Mouse (Mus musculus) lung, postnatal 36 days (tissue): ENCODE data around the gene Fam129c.

Source experiments
- DNase-seq: peaks from one replicate; pipeline ENCODE4 v3.0.0; 2022; ENCODE audit warnings: mixed read lengths

Gene Fam129c

GRCm38 (mm10) chr8:71575020-71575419 is 22.4 kb upstream of the Fam129c start:
- DNase-seq = no peak

DNA sequence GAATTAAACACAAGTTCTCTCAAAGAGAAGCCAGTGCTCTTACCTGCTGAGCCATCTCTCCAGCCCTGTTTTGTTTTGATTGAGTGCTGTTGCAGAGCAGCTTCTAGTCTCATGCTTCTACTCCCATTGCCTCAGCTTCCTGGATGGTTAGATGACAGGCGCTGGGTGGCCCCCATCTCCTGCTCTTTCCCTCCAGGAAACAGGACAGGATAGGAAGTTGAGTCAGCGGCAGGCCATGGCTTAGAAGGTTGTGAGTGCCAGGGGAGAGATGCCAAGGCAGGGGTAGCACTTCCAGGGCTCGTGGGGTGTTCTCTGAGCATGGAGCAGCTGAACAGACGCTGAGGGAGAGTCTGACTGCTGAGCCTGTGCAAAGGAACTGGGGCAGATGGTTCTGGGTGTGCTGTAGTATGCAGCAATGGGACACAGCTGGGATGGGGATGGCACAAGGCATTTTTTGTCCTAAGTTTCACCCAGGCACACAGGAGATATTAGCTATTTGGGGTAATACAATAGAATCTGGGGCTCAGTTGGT is 19.5 kb upstream of the Fam129c start:
- DNase-seq = no peak

DNA sequence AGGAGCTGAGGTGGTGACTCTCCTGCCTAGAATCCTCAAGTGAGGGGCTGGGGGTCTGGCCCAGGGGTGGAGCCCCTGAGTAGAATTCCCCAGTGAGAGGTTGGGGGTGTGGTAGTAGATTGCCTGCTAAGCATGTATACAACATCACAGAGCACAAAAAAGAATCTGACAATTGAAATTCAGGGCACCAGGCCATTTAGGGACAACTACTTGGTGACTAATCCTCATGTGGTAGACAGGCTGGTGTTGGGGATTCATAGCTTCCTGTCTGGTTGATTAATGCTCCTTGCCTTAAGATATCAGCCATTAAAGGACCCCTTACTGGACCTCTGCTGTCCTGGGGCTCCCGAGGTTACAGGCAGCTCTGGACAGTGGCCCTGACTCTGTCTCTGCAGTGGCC is 18.4 kb upstream of the Fam129c start:
- no peak for DNase-seq

GRCm38 (mm10) chr8:71579476-71579875 is 18.0 kb upstream of the Fam129c start:
- DNase-seq = no peak

- DNase-seq = no peak
Measured at GRCm38 (mm10) chr8:71580201-71580600, 17.2 kb upstream of the Fam129c start.

- DNase-seq = peak; percentile 70
Measured at GRCm38 (mm10) chr8:71586891-71587290, 10.6 kb upstream of the Fam129c start.

DNA sequence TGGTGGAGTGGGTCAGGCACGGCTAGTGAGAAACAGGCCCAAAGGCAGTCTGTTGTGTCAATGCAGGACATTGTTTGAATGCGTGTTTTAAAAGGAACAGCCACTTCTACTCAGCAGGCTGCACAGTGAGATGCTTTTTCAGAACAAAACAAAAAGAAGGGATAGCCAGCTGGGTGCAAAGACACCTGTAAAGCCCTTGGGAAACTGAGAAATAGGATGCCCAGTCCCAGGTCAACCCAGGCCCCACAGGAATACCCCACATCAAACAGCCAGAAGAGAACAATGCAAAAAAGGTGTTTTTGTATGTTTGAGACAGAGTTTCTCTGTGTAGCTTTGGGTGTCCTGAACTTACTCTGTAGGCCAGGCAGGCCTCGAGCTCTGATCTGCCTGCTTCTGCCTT is 8.7 kb upstream of the Fam129c start:
- no peak for DNase-seq

- no peak for DNase-seq
Measured at GRCm38 (mm10) chr8:71591017-71591416, 6.4 kb upstream of the Fam129c start.

DNA sequence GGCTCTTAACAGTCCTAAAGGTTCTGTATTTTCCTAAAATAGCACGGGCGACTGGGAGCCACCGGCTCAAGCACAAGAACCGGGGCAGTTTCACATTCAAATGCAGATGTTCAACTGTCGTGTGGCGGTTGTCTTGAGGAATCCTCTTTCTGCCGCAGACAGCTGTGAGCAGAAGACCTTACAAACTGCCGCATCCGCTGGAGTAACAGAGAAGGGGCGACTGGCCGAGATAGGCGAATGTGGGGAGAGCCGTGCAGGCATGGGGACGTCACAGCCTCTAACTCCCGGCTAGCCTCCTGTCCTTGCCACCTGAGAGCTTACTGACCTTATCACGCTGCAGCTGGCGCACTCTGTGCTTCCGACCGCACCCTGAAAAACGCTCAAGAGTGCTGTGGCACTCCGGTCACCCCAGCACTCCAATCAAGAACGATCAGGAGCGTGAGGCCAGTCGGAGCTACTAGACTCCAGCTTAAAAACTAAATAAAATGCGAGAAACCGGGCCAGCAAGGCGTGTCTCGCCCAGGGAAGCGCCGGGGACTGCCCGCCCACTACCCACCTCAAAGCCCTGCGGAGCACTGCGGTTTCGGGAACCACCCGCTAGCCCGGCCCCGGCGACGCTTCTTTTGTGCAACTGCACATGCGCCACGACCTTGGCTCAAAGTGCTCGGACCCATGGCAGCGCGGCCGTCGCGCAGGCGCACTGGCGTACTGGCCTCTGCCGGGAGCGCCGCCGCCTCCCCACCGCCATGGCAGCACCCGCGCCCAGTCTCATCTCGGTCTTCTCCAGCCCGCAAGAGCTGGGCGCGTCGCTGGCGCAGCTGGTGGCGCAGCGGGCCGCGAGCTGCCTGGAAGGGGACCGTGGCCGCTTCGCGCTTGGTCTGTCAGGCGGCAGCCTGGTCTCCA is 5.7 kb upstream of the Fam129c start, which contains the start of gene Pgls:
Pgls (plus strand) TSS at position 706 of the 903 bp plus-strand sequence.
- DNase-seq = peak; percentile 96

DNA sequence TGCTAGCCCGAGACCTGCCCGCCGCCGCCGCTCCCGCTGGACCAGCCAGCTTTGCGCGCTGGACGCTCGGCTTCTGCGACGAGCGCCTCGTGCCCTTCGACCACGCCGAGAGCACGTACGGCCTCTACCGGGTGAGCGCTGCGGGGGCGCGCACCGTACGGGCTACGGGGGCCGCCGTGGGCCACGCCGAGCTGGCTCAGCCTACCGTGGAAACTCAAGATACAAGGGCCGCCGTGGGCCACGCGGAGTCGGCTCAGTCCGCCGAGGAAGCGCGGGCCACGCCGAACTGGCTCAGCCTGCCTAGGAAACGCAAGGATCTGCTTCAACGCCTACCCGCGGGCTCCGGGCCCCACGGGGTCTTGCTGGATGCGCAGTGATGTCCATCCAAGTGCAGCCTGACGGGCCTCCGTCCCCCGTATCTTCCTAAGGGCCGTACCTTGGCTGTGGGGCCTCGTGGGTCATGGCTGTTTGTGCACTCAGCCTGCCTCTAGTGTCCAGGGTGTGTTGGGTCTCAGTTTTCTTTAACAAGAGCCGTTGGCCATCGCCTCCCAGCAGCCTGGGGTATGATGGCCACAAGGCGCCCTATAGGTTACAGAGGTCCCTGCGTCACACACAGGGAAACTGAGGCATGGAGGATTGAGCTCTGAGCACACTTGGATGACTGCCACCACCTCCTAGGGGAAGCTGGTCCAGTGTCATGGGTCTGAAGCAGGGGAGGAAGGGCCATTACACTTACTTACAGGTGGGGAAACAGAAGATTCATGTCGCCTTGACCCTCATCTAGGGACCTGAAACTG is 4.9 kb upstream of the Fam129c start:
- peak; percentile 77 for DNase-seq

DNA sequence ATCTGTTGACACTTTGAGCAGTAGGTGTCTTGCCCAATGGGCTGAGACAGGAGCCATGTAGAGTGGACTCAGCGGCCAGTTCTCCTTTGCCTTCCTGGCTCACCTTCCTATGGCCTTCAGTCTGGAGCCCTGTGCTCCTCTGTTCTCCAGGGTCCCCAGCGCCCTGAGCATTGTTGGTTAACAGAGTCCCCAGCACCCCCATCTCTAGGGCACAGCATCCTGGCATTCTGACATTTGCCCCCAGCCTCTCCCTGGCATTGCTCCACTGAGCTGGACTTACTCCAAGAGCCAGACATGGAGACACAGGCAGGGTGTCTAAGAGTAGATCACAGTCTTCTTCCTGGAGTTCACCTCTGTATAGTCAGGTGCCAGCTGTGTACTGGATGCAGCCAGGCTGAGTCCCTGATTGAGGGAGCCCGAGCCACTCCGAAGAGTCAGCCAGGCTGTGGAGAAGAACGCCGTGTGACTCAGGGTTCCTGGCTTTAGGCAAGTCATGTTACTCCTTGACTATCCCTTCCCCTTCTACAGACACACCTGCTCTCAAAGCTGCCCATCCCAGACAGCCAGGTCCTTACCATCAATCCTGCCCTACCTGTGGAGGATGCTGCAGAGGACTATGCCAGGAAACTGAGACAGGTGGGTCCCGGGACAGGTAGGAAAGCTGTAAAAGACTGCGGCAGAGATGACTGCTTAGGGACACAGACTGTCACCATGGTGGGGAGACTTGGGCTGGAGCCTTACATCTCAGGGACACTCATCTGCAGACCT is 3.7 kb upstream of the Fam129c start:
- DNase-seq = no peak

DNA sequence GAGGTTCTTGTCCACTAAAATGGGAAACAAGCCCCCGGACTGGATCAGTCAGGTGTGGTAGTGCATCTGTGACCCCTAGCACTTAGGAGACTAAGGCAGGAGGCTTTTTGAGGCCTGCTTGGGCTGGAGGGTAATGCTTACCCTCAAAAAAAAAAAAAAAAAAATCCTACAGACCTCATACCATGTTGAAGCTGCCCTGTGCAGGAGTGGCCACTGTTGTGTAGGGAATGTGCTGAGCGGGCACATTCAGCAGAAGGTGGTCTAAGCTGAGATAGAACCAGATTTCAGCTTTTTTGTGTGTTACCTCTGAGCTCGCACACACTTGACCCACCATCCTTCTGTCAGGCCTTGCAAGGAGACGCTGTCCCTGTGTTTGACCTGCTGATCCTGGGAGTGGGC is 3.1 kb upstream of the Fam129c start:
- DNase-seq = no peak

DNA sequence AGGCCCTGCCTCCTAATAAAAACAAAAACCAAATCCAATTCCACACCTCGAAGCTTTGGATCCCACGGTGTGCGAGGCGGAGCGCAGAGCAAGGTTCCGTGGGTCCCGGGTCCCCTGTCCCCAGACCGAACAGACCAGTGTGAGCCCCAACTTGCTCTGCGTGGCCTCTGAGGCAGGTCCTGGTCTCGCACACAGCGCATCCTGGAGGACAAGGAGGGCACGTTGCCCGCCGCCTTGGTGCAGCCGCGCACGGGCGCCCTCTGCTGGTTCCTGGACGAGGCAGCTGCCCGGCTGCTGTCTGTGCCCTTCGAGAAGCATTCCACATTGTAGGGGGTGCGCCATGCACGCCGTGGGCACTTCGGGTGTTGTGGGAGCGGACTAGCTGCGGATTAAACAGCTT is 1.6 kb upstream of the Fam129c start:
- peak; percentile 93 for DNase-seq

DNA sequence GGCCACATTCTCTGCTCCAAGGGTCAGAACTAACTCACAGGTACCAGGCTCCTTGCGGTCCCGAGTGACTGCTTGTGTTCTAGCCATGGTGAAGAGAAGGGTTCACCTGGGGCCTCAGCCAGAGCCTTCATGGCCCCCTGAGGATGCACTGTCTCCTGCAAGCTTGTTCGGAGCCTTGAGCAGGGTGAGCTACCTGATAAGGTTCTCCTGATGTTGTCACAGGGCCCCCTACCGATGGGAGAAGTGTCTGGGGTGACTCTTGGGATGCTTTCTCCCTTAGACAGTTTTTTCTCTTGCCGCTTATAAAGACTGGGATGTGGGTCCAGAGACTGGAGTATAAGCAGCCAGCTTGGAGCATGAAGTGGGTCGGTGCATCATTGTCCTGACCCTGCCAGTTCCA is 1.1 kb upstream of the Fam129c start:
- no peak for DNase-seq

DNA sequence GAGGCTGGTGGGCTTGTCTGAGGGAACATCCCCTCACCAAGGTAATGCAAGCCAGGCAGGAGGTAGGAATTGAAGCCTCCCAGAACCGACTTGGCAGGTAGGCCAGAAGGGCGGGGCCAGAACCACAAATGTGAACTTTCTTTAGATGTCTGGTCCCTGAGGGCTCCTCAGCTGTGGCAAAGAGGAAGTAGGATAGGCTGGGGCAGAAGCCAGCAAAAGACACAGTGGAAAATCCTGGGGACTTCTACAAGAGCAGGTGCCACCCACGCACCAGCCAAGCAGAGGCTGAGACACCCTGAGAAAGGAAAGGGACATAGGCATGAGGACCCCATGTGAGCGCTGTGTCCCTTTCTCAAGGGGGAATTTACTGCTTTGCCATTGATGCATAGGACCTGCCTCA is 650 bp upstream of the Fam129c start:
- DNase-seq = peak; percentile 47

DNA sequence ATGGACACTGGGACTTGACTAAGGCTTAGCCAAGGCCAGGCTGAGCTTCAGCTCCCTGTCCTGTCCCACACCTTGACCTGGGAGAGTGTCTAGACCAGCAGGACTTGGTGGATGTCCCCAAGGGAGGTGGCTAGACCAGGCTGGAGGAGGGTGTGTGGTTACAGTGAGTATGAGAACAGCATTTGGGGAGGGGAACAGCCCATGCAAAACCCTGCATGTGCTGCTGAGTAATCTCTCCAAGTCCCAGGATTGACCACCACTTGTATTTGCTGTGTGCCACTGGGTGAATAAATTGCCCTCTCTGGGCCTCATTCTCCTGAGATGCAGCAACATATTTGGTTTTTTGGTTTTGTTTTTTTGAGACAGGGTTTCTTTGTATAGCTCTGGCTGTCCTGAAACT is 927 bp downstream of the Fam129c start:
- DNase-seq = no peak

DNA sequence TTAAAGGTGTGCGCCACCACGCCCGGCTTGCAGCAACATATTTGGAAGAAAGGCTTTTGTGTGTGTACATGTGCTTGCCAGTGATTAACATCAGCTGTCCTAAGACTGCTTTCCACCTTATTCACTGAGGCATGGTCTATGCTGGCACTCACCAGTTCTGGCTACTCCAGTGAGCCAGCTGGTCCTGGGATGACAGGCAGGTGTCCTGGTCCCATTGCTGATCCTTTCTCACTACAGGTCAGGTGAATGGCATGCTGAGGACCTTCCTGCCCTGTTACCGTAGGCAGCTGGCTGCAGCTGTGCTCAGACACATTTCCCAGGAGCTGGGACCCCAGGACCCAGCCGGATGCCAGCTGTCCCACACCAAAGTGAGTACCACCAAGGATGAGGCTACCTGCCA is 1.4 kb downstream of the Fam129c start:
- DNase-seq = no peak

DNA sequence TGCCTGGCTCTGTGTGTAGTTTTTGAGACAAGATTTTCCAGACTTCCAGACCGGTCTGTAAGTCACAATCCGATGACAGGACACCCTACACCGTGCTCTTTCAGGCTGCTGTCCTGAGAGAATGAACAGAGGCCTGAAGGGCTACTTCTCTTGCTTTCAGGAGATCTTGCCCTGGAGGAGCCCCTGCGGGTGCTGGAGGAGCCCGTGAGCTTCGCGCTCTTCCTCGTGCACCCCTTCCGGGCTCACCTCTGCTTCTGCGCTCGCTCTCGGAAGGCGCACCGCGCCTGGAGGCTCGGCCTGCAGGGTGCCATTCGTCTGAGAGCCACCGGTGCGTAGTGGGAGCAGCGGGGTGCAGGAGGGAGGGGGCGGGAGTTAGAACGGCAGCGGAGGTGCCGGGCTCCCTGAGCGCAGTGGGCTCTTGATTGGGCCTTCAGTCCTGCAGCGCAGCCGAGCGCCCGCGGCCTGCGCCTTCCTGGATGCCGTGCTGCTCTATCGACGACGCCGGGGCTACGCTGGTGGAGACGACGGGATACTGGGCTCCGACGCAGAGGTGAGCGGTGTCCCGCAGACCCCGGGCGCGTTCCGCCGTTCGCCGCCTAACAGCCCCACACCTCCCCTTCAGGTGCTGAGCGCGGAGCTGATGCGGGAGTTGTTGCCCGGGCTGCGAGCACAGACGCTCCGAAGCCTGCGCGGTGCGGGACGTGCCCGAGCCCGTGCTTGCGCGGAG is 4.7 kb downstream of the Fam129c start:
- DNase-seq = no peak

- peak; percentile 92 for DNase-seq
Measured at GRCm38 (mm10) chr8:71602666-71603334, 5.4 kb downstream of the Fam129c start.

GRCm38 (mm10) chr8:71604021-71604420 is 6.6 kb downstream of the Fam129c start:
- no peak for DNase-seq

- DNase-seq = peak; percentile 100
Measured at GRCm38 (mm10) chr8:71610822-71611651, 13.6 kb downstream of the Fam129c start, which contains the start of gene Colgalt1. Colgalt1 (plus strand) TSS chr8:71610998.
